Mouse (Mus musculus) gastrocnemius, postnatal 25 days (tissue): ENCODE results near the gene Frmd4a. TPM values are rescaled to one million over a fixed set of nuclear protein-coding genes. Genes with fewer than 3 reads are reported as not detected.

Experiments
- DNase-seq: peaks from one replicate; pipeline ENCODE4 v3.0.0; 2022
- total RNA-seq, 2 experiments: library from RNA; stranded (reverse); gene quantifications; 1 replicate in 1 of 2; 2 replicates in 1 of 2; pipeline ENCODE4 v1.2.3; 2021

Frmd4a gene
- total RNA-seq, 2 experiments from 2014 or later: 5.3 to 5.6 TPM

- DNase-seq: no peak
Observed at GRCm38 (mm10) chr2:4394641-4395040, 377.1 kb downstream of the Frmd4a start.

GRCm38 (mm10) chr2:4399721-4400120 is 382.2 kb downstream of the Frmd4a start:
- DNase-seq: no peak

- peak; percentile 49 for DNase-seq
Observed at GRCm38 (mm10) chr2:4400771-4401596, 383.5 kb downstream of the Frmd4a start.

GRCm38 (mm10) chr2:4401597-4402581 is 384.4 kb downstream of the Frmd4a start:
- no peak for DNase-seq

GRCm38 (mm10) chr2:4406977-4407376 is 389.5 kb downstream of the Frmd4a start:
- DNase-seq: no peak

GRCm38 (mm10) chr2:4409810-4410433 is 392.4 kb downstream of the Frmd4a start:
- DNase-seq: no peak

- DNase-seq: peak; percentile 30
Observed at GRCm38 (mm10) chr2:4412870-4413595, 395.5 kb downstream of the Frmd4a start.

- DNase-seq: no peak
Observed at GRCm38 (mm10) chr2:4413596-4414335, 396.2 kb downstream of the Frmd4a start.

- no peak for DNase-seq
Observed at GRCm38 (mm10) chr2:4420679-4421312, 403.3 kb downstream of the Frmd4a start.

GRCm38 (mm10) chr2:4421757-4422156 is 404.2 kb downstream of the Frmd4a start:
- no peak for DNase-seq

GRCm38 (mm10) chr2:4423896-4424295 is 406.4 kb downstream of the Frmd4a start:
- peak; percentile 58 for DNase-seq

GRCm38 (mm10) chr2:4428407-4428855 is 410.9 kb downstream of the Frmd4a start:
- no peak for DNase-seq

GRCm38 (mm10) chr2:4433119-4433518 is 415.6 kb downstream of the Frmd4a start:
- no peak for DNase-seq

- no peak for DNase-seq
Observed at GRCm38 (mm10) chr2:4435051-4435450, 417.5 kb downstream of the Frmd4a start.

- DNase-seq: no peak
Observed at GRCm38 (mm10) chr2:4436361-4437231, 419.1 kb downstream of the Frmd4a start.

GRCm38 (mm10) chr2:4438739-4439138 is 421.2 kb downstream of the Frmd4a start:
- DNase-seq: no peak

GRCm38 (mm10) chr2:4439909-4440308 is 422.4 kb downstream of the Frmd4a start:
- no peak for DNase-seq

- no peak for DNase-seq
Observed at GRCm38 (mm10) chr2:4441840-4442239, 424.3 kb downstream of the Frmd4a start.

GRCm38 (mm10) chr2:4444740-4445139 is 427.2 kb downstream of the Frmd4a start:
- no peak for DNase-seq
